Mouse (Mus musculus): ENCODE data around the gene Trpm3. TPM values are rescaled to one million over a fixed set of nuclear protein-coding genes. Genes with fewer than 3 reads are reported as not detected.

Gene Trpm3
- polyA plus RNA-seq, 1 experiment: 0.30 TPM

DNA sequence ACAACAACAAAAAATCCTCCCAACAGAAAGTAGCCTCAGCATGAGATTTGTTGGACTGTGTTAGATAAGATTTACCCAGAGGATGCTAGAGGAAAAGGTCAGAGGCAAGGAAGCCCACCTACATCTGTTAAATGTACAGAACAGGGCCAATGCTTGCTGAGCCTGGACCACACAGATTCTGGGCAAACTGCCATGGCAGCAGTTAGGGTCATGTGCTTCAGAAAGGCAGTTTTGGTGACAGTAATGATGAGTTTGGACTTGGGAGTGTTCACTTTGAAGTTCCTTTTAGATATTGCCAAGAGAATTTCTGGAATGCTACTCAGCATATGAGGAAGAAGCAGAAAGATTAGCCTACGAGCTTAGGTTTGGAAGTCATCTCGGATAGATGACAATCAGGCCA, 580.2 kb downstream of the Trpm3 start:
- H3K27ac ChIP-seq (ENCODE audit: control insufficient read depth, insufficient read depth, low read length): no peak overlapping the region

GRCm38 (mm10) chr19:22729846-22730245, 591.0 kb downstream of the Trpm3 start:
- TF ChIP-seq CTCF (IDR thresholded peaks at IDR 0.05; ENCODE audit: borderline replicate concordance, control insufficient read depth, extremely low read depth, insufficient read depth, low read length, poor library complexity): no peak
- TF ChIP-seq POLR2A (IDR thresholded peaks at IDR 0.05; ENCODE audit: control insufficient read depth, extremely low read depth, insufficient read depth, low read length, poor library complexity): no peak
- H3K4me3 ChIP-seq (ENCODE audit: control insufficient read depth, insufficient read depth, low read length): no peak overlapping the region
- no peak overlapping the region for H3K27ac ChIP-seq (ENCODE audit: control insufficient read depth, insufficient read depth, low read length)
- no peaks in the 10 kb centered on the region for H3K36me3 ChIP-seq (ENCODE audit: control insufficient read depth, insufficient read depth, low read length)
- H3K27me3 ChIP-seq (ENCODE audit: control insufficient read depth, insufficient read depth, low read length): no peaks in the 10 kb centered on the region
- DNase-seq: no peak
- 94% methylated on average over 2 of the region's 2 CpGs for WGBS
- H3K4me1 ChIP-seq (replicated peaks; ENCODE audit: control insufficient read depth, insufficient read depth, low read length): no peaks in the 10 kb centered on the region

More for the DNA sequence above, 580.2 kb downstream of the Trpm3 start:
- no peak for TF ChIP-seq POLR2A (IDR thresholded peaks at IDR 0.05; ENCODE audit: control insufficient read depth, extremely low read depth, insufficient read depth, low read length, poor library complexity)
- no peak for TF ChIP-seq CTCF (IDR thresholded peaks at IDR 0.05; ENCODE audit: borderline replicate concordance, control insufficient read depth, extremely low read depth, insufficient read depth, low read length, poor library complexity)
- H3K27me3 ChIP-seq (ENCODE audit: control insufficient read depth, insufficient read depth, low read length): no peaks in the 10 kb centered on the region
- DNase-seq: no peak
- no peaks in the 10 kb centered on the region for H3K36me3 ChIP-seq (ENCODE audit: control insufficient read depth, insufficient read depth, low read length)
- no peaks in the 10 kb centered on the region for H3K4me1 ChIP-seq (replicated peaks; ENCODE audit: control insufficient read depth, insufficient read depth, low read length)
- H3K4me3 ChIP-seq (ENCODE audit: control insufficient read depth, insufficient read depth, low read length): no peak overlapping the region
- WGBS: 88% methylated on average over 2 of the region's 2 CpGs

GRCm38 (mm10) chr19:22730971-22731370, 592.1 kb downstream of the Trpm3 start:
- no peak overlapping the region for H3K27ac ChIP-seq (ENCODE audit: control insufficient read depth, insufficient read depth, low read length)
- TF ChIP-seq CTCF (IDR thresholded peaks at IDR 0.05; ENCODE audit: borderline replicate concordance, control insufficient read depth, extremely low read depth, insufficient read depth, low read length, poor library complexity) (no peak), POLR2A (IDR thresholded peaks at IDR 0.05; ENCODE audit: control insufficient read depth, extremely low read depth, insufficient read depth, low read length, poor library complexity) (no peak)
- H3K4me1 ChIP-seq (replicated peaks; ENCODE audit: control insufficient read depth, insufficient read depth, low read length): no peaks in the 10 kb centered on the region
- H3K36me3 ChIP-seq (ENCODE audit: control insufficient read depth, insufficient read depth, low read length): no peaks in the 10 kb centered on the region
- H3K4me3 ChIP-seq (ENCODE audit: control insufficient read depth, insufficient read depth, low read length): no peak overlapping the region
- H3K27me3 ChIP-seq (ENCODE audit: control insufficient read depth, insufficient read depth, low read length): no peaks in the 10 kb centered on the region
- DNase-seq: no peak

DNA sequence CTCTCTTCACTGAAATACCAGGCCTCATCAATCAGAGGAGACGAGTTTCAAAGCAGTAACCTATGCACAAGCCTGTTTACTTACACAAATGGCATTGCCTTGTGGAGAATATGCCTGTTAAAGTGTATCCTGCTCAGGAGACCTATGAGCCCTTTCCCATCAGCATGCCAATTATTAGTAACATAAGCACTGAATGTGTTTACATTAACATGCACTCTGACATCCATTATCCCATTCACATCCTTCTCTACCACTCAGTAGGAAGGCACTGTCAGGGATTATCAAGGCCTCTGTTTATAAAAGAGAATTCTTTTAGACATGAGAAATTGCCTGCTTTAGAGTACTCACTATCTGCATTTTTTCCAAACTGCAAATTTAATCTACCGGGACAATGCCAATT, 598.0 kb downstream of the Trpm3 start:
- H3K27me3 ChIP-seq (ENCODE audit: control insufficient read depth, insufficient read depth, low read length): no peaks in the 10 kb centered on the region
- 87% methylated on average over 2 of the region's 2 CpGs for WGBS
- no peaks in the 10 kb centered on the region for H3K4me1 ChIP-seq (replicated peaks; ENCODE audit: control insufficient read depth, insufficient read depth, low read length)
- no peak overlapping the region for H3K27ac ChIP-seq (ENCODE audit: control insufficient read depth, insufficient read depth, low read length)
- no peaks in the 10 kb centered on the region for H3K36me3 ChIP-seq (ENCODE audit: control insufficient read depth, insufficient read depth, low read length)
- DNase-seq: no peak
- no peak overlapping the region for H3K4me3 ChIP-seq (ENCODE audit: control insufficient read depth, insufficient read depth, low read length)
- TF ChIP-seq POLR2A (IDR thresholded peaks at IDR 0.05; ENCODE audit: control insufficient read depth, extremely low read depth, insufficient read depth, low read length, poor library complexity): no peak

DNA sequence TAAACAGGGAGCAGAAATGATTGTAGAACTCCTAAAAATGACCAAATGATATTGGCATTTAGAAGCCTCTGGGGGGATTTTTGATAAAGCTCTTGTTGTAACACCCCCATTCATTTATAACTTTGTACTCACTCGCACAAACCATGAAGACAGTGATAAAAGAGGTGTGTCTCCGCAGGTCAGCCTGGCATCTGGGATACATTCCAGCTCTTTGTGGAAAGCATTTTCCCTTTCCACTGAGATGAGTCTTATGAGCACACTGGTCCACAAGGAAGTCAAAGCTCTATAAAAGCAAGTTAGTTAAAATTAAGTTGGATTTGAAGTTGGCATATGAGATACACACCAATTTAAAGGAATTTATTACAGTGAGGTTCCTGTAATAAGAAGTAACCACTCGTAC, 600.4 kb downstream of the Trpm3 start:
- H3K27me3 ChIP-seq (ENCODE audit: control insufficient read depth, insufficient read depth, low read length): no peaks in the 10 kb centered on the region
- no peak for DNase-seq
- H3K4me3 ChIP-seq (ENCODE audit: control insufficient read depth, insufficient read depth, low read length): no peak overlapping the region
- H3K27ac ChIP-seq (ENCODE audit: control insufficient read depth, insufficient read depth, low read length): no peak overlapping the region
- 87% methylated on average over 3 of the region's 3 CpGs for whole genome bisulfite sequencing
- H3K4me1 ChIP-seq (replicated peaks; ENCODE audit: control insufficient read depth, insufficient read depth, low read length): no peaks in the 10 kb centered on the region
- TF ChIP-seq CTCF (IDR thresholded peaks at IDR 0.05; ENCODE audit: borderline replicate concordance, control insufficient read depth, extremely low read depth, insufficient read depth, low read length, poor library complexity): no peak
- TF ChIP-seq POLR2A (IDR thresholded peaks at IDR 0.05; ENCODE audit: control insufficient read depth, extremely low read depth, insufficient read depth, low read length, poor library complexity): no peak
- no peaks in the 10 kb centered on the region for H3K36me3 ChIP-seq (ENCODE audit: control insufficient read depth, insufficient read depth, low read length)

DNA sequence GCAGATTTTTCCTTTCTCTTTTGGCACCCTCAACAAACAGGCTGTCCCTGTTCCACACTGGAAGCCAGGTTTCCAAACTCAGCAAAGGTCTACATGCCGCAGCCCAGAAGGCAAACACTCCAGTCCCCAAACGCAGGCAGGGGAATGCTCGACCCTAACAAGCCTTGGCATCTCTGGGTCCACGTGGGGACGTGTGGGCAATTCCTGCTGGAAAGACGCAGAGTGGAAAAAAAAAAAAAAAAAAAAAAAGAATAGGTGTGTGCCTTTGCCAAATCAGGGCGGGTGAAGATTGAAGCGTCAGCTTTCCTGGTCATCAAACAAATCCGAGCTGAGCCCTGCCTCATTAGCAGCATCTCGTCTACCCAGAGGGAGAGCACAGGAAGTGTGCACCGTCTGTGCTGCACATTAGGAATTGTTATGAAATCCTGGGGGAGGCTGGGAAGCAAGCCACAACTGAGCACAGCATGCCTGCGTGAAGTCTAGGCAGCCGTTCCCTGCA, 614.5 kb downstream of the Trpm3 start:
- DNase-seq: no peak
- WGBS: 70% methylated on average over 13 of the region's 13 CpGs
- no peak for TF ChIP-seq CTCF (IDR thresholded peaks at IDR 0.05; ENCODE audit: borderline replicate concordance, control insufficient read depth, extremely low read depth, insufficient read depth, low read length, poor library complexity)
- no peak for TF ChIP-seq POLR2A (IDR thresholded peaks at IDR 0.05; ENCODE audit: control insufficient read depth, extremely low read depth, insufficient read depth, low read length, poor library complexity)

DNA sequence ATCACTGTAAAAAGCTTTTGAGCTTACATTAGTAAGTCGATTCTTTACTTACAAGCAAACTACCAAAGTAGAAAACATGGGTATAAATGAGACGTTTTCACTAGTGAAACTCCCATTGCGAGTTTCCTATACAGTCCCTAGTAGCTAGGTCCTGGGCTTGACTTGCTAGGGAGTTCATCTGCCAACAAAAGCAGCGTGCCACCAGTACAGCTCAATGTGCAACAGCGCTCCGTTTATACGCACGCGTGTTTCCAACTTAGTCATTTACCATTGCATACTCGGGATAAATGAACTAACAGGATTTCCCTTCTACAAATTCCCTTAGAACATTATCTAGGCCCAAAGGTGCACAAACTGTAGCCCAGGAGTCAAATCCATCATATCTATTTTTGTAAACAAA, 615.2 kb downstream of the Trpm3 start:
- 92% methylated on average over 10 of the region's 10 CpGs for WGBS
- TF ChIP-seq POLR2A (IDR thresholded peaks at IDR 0.05; ENCODE audit: control insufficient read depth, extremely low read depth, insufficient read depth, low read length, poor library complexity) (no peak), CTCF (IDR thresholded peaks at IDR 0.05; ENCODE audit: borderline replicate concordance, control insufficient read depth, extremely low read depth, insufficient read depth, low read length, poor library complexity) (no peak)
- Histone ChIP-seq H3K36me3 (ENCODE audit: control insufficient read depth, insufficient read depth, low read length) (no peaks in the 10 kb centered on the region), H3K27me3 (ENCODE audit: control insufficient read depth, insufficient read depth, low read length) (no peaks in the 10 kb centered on the region), H3K4me3 (ENCODE audit: control insufficient read depth, insufficient read depth, low read length) (no peak overlapping the region), H3K27ac (ENCODE audit: control insufficient read depth, insufficient read depth, low read length) (no peak overlapping the region), H3K4me1 (replicated peaks; ENCODE audit: control insufficient read depth, insufficient read depth, low read length) (no peaks in the 10 kb centered on the region)
- no peak for DNase-seq

More for the DNA sequence above, 614.5 kb downstream of the Trpm3 start:
- no peak overlapping the region for H3K4me3 ChIP-seq (ENCODE audit: control insufficient read depth, insufficient read depth, low read length)
- no peak overlapping the region for H3K27ac ChIP-seq (ENCODE audit: control insufficient read depth, insufficient read depth, low read length)
- H3K27me3 ChIP-seq (ENCODE audit: control insufficient read depth, insufficient read depth, low read length): no peaks in the 10 kb centered on the region
- no peaks in the 10 kb centered on the region for H3K36me3 ChIP-seq (ENCODE audit: control insufficient read depth, insufficient read depth, low read length)
- no peaks in the 10 kb centered on the region for H3K4me1 ChIP-seq (replicated peaks; ENCODE audit: control insufficient read depth, insufficient read depth, low read length)
